Mouse (Mus musculus): ENCODE data around the gene C4b.

DNA sequence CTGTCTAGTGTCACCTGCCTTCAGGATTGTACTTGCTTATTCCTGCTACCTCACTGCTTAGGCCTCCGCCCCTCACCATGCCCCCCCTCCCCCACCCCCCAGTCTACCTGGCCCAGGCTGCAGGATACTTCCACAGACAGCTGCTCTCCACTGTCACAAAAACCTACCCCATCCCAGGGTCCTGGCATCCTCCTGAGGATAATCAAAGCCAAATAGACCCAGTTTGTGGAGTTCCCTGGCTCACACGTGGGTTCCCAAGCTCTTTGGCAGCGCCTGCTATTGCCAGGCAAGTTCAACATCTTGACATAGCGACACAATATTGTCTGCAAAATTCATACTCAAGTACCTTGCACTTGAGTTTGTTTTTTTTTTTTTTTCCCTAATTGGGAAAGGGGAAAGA lies 63.1 kb downstream of the C4b start:
- TF ChIP-seq CTCF (IDR thresholded peaks at IDR 0.05; ENCODE audit: low read depth) (no peak), EP300 (IDR thresholded peaks at IDR 0.05; ENCODE audit: low read depth) (no peak)

Data from liver, embryonic 14.5 days (tissue).